Mouse (Mus musculus): Measurements from ENCODE around the gene Ppp5c. TPM values are rescaled to one million over a fixed set of nuclear protein-coding genes. Genes with fewer than 3 reads are reported as not detected.
A peak's percentile ranks its signal among the peaks of the same experiment; 100 is the strongest.

Gene Ppp5c
- total and polyA plus RNA-seq, 3 experiments, result 89.0 to 157 (median 104) TPM

- whole genome bisulfite sequencing, result 45% methylated on average over 4 of the region's 4 CpGs
- H3K4me1 ChIP-seq (ENCODE audit: control insufficient read depth, insufficient read depth, low read length), result peaks cover 39% of the 10 kb centered on the region
- H3K4me3 ChIP-seq, result no peak overlapping the region
- no peaks in the 10 kb centered on the region for H3K27me3 ChIP-seq (ENCODE audit: control insufficient read depth, insufficient read depth, low read length)
- peak overlapping the region; percentile 43 for H3K9ac ChIP-seq (ENCODE audit: low read depth, low read length)
- peak overlapping the region; percentile 71 for H3K27ac ChIP-seq
- intact Hi-C loops (cut with DNase I), result no loop called here
- peaks cover 2% of the 10 kb centered on the region for H3K36me3 ChIP-seq (ENCODE audit: control insufficient read depth, insufficient read depth, low read length)
- H3K79me2 ChIP-seq (replicated peaks; ENCODE audit: control insufficient read depth, insufficient read depth, low read length), result peaks cover 12% of the 10 kb centered on the region; the same call in 1 of the 2 replicates
- no peak for DNase-seq
- TF ChIP-seq CTCF (IDR thresholded peaks at IDR 0.05) (no peak), POLR2A (IDR thresholded peaks at IDR 0.05; ENCODE audit: insufficient read depth, low read depth, low read length) (no peak), EP300 (IDR thresholded peaks at IDR 0.05; ENCODE audit: insufficient read depth, low read depth, low read length) (no peak)
Measured at GRCm38 (mm10) chr7:17025505-17025894, 2.2 kb downstream of the Ppp5c start.

- intact Hi-C loops (cut with DNase I), result no loop called here
- peaks cover 2% of the 10 kb centered on the region for H3K36me3 ChIP-seq (ENCODE audit: control insufficient read depth, insufficient read depth, low read length)
- peaks cover 12% of the 10 kb centered on the region; the same call in 1 of the 2 replicates for H3K79me2 ChIP-seq (replicated peaks; ENCODE audit: control insufficient read depth, insufficient read depth, low read length)
- peaks cover 39% of the 10 kb centered on the region for H3K4me1 ChIP-seq (ENCODE audit: control insufficient read depth, insufficient read depth, low read length)
- no peaks in the 10 kb centered on the region for H3K27me3 ChIP-seq (ENCODE audit: control insufficient read depth, insufficient read depth, low read length)
- TF ChIP-seq POLR2A (IDR thresholded peaks at IDR 0.05; ENCODE audit: insufficient read depth, low read depth, low read length) (no peak), CTCF (IDR thresholded peaks at IDR 0.05) (no peak), EP300 (IDR thresholded peaks at IDR 0.05; ENCODE audit: insufficient read depth, low read depth, low read length) (no peak)
- peak overlapping the region; percentile 71 for H3K27ac ChIP-seq
- 37% methylated on average over 10 of the region's 10 CpGs for WGBS
- no peak overlapping the region for H3K4me3 ChIP-seq
- peak overlapping the region; percentile 43 for H3K9ac ChIP-seq (ENCODE audit: low read depth, low read length)
- DNase-seq, result peak; percentile 52 to 58
Measured at GRCm38 (mm10) chr7:17024814-17025504, 2.8 kb downstream of the Ppp5c start.

- peaks cover 2% of the 10 kb centered on the region for H3K36me3 ChIP-seq (ENCODE audit: control insufficient read depth, insufficient read depth, low read length)
- DNase-seq, result peak; percentile 47 to 55
- H3K79me2 ChIP-seq (replicated peaks; ENCODE audit: control insufficient read depth, insufficient read depth, low read length), result peaks cover 12% of the 10 kb centered on the region; the same call in 1 of the 2 replicates
- H3K9ac ChIP-seq (ENCODE audit: low read depth, low read length), result peak overlapping the region; percentile 15
- intact Hi-C loops (cut with DNase I), result no loop called here
- peaks cover 39% of the 10 kb centered on the region for H3K4me1 ChIP-seq (ENCODE audit: control insufficient read depth, insufficient read depth, low read length)
- TF ChIP-seq CTCF (IDR thresholded peaks at IDR 0.05), result no peak
- no peak for TF ChIP-seq EP300 (IDR thresholded peaks at IDR 0.05; ENCODE audit: insufficient read depth, low read depth, low read length)
- no peak overlapping the region for H3K4me3 ChIP-seq
- no peaks in the 10 kb centered on the region for H3K27me3 ChIP-seq (ENCODE audit: control insufficient read depth, insufficient read depth, low read length)
- 42% methylated on average over 6 of the region's 6 CpGs for WGBS
- peak overlapping the region; percentile 71 for H3K27ac ChIP-seq
Measured at GRCm38 (mm10) chr7:17024141-17024540, 3.6 kb downstream of the Ppp5c start.

GRCm38 (mm10) chr7:17023701-17024100, 4.0 kb downstream of the Ppp5c start:
- no peaks in the 10 kb centered on the region for H3K27me3 ChIP-seq (ENCODE audit: control insufficient read depth, insufficient read depth, low read length)
- peaks cover 2% of the 10 kb centered on the region for H3K36me3 ChIP-seq (ENCODE audit: control insufficient read depth, insufficient read depth, low read length)
- 4% methylated on average over 4 of the region's 4 CpGs for WGBS
- H3K27ac ChIP-seq, result peak overlapping the region; percentile 71
- H3K4me3 ChIP-seq, result no peak overlapping the region
- H3K4me1 ChIP-seq (ENCODE audit: control insufficient read depth, insufficient read depth, low read length), result peaks cover 39% of the 10 kb centered on the region
- peaks cover 12% of the 10 kb centered on the region; the same call in 1 of the 2 replicates for H3K79me2 ChIP-seq (replicated peaks; ENCODE audit: control insufficient read depth, insufficient read depth, low read length)
- TF ChIP-seq EP300 (IDR thresholded peaks at IDR 0.05; ENCODE audit: insufficient read depth, low read depth, low read length) (no peak), POLR2A (IDR thresholded peaks at IDR 0.05; ENCODE audit: insufficient read depth, low read depth, low read length) (no peak), CTCF (IDR thresholded peaks at IDR 0.05) (no peak)
- H3K9ac ChIP-seq (ENCODE audit: low read depth, low read length), result peak overlapping the region; percentile 15
- intact Hi-C loops (cut with DNase I), result no loop called here
- DNase-seq, result peak in 1 of 2 experiments; percentile 36

- Histone ChIP-seq H3K27ac (no peak overlapping the region), H3K9ac (ENCODE audit: low read depth, low read length) (no peak overlapping the region), H3K4me3 (no peak overlapping the region), H3K27me3 (ENCODE audit: control insufficient read depth, insufficient read depth, low read length) (no peaks in the 10 kb centered on the region), H3K79me2 (replicated peaks; ENCODE audit: control insufficient read depth, insufficient read depth, low read length) (peaks cover 11% of the 10 kb centered on the region; the same call in 1 of the 2 replicates), H3K36me3 (ENCODE audit: control insufficient read depth, insufficient read depth, low read length) (peaks cover 2% of the 10 kb centered on the region), H3K4me1 (ENCODE audit: control insufficient read depth, insufficient read depth, low read length) (peaks cover 42% of the 10 kb centered on the region)
- DNase-seq, result no peak
- no peak for TF ChIP-seq CTCF (IDR thresholded peaks at IDR 0.05)
- TF ChIP-seq POLR2A (IDR thresholded peaks at IDR 0.05; ENCODE audit: insufficient read depth, low read depth, low read length), result no peak
- TF ChIP-seq EP300 (IDR thresholded peaks at IDR 0.05; ENCODE audit: insufficient read depth, low read depth, low read length), result no peak
- intact Hi-C loops (cut with DNase I), result no loop called here
- WGBS, result 96% methylated on average over 15 of the region's 15 CpGs
Measured at GRCm38 (mm10) chr7:17022176-17022575, 5.5 kb downstream of the Ppp5c start.

Data from heart, adult 2 months (tissue).